12 mouse cellular contexts compared by ENCODE assay signal in the genomic region with DNA sequence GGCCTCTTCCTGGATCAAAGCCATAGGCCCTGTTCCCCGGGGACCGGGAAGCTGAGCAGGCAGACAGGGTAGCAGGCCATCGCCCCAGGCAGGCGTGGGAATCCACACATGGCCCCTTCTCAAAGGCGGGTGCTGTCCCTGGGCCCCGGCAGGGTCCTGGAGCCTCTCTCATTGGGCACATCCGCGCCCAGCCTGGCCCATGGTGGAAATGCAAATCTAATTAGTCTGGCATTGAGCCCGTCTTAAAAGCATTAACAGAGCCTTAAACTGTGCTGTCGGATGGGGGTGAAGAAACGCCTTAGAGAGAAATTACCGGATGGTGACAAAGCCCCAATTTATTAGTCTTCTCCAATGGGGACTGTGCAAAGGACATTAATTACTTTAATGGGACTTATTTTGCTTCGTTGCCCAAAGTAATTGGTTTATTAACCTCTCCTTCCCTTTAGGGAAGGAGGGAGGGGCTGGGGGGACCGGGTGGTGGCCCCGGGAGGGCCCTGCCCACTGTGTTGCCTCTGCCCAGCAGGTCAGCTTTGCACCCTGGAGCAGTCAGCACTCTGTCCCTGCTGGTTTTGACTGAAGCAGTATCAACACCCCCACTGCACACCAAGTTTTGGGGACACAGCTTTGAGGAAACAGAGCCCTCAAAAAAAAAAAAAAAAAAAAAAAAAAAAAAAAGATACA.
A peak's percentile ranks its signal among the peaks of the same experiment; 100 is the strongest.
DNase-seq lines count a peak whose midpoint lies in the region; ATAC-seq lines count a peak whose summit lies in the region.
"Had no signal": no experiment of that assay in that cellular context is flagged by ENCODE, and none has a peak within 500 bp of the region (broad histone marks: within the 10 kb centered on the region; RNA-seq: fewer than 3 reads in every experiment).

No protein-coding gene starts in this region.

- H3K4me1 ChIP-seq in hindbrain, embryonic 15.5 days (replicated peaks) = peaks cover 19% of the 10 kb centered on the region
- peaks cover 16% of the 10 kb centered on the region for H3K4me1 ChIP-seq in limb, embryonic 11.5 days (ENCODE audit: control insufficient read depth, insufficient read depth, low read length)

- H3K9me3 ChIP-seq in hindbrain, embryonic 15.5 days = peaks cover 4% of the 10 kb centered on the region; the same call in 1 of the 2 replicates
- H3K9me3 ChIP-seq in limb, embryonic 11.5 days (ENCODE audit: control insufficient read depth, low read length) = no peaks in the 10 kb centered on the region

- no peak overlapping the region for H3K27ac ChIP-seq in hindbrain, embryonic 15.5 days (replicated peaks)
- no peak overlapping the region for H3K27ac ChIP-seq in limb, embryonic 11.5 days (replicated peaks; ENCODE audit: low read depth, low read length)
- H3K27ac ChIP-seq: macrophage had no signal

- no peak overlapping the region for H3K4me3 ChIP-seq in hindbrain, embryonic 15.5 days
- H3K4me3 ChIP-seq in limb, embryonic 11.5 days (ENCODE audit: low read depth, low read length) = no peak overlapping the region

- no peaks in the 10 kb centered on the region for H3K36me3 ChIP-seq in hindbrain, embryonic 15.5 days
- no peaks in the 10 kb centered on the region for H3K36me3 ChIP-seq in limb, embryonic 11.5 days (ENCODE audit: control insufficient read depth, insufficient read depth, low read length)

- 32% methylated on average over 15 of the region's 15 CpGs for WGBS in hindbrain, embryonic 15.5 days
- 37% methylated on average over 15 of the region's 15 CpGs for WGBS in limb, embryonic 11.5 days

- H3K27me3 ChIP-seq in hindbrain, embryonic 15.5 days = no peaks in the 10 kb centered on the region
- H3K27me3 ChIP-seq in limb, embryonic 11.5 days (ENCODE audit: control insufficient read depth, insufficient read depth, low read length) = no peaks in the 10 kb centered on the region
- H3K27me3 ChIP-seq: Patski had no signal

- peak; percentile 7 for DNase-seq in adrenal gland, adult 8-10 months
- DNase-seq in adrenal gland, postnatal 4 days (ENCODE audit: low spot score in 2 of 2) = no peak
- DNase-seq in MN1 (ENCODE audit: low spot score) = peak; percentile 93
- peak; percentile 42 for DNase-seq in limb, embryonic 11.5 days (ENCODE audit: low spot score)
- no peak for DNase-seq in urinary bladder, postnatal 36 days (ENCODE audit: low spot score in 2 of 2)
- DNase-seq in liver = no peak
- no peak for DNase-seq in right cerebral cortex, postnatal 25 days
- DNase-seq: heart, postnatal 14 days; right cerebral cortex, postnatal 4 days had no signal

- no peak overlapping the region for H3K9ac ChIP-seq in hindbrain, embryonic 15.5 days
- no peak overlapping the region for H3K9ac ChIP-seq in limb, embryonic 11.5 days (ENCODE audit: low read length)

- peak; percentile 58; the same call in 1 of the 2 replicates for ATAC-seq in hindbrain, embryonic 15.5 days (ENCODE audit: low FRiP score, low read depth)
- peak; percentile 39; the same call in 1 of the 2 replicates for ATAC-seq in limb, embryonic 11.5 days (ENCODE audit: insufficient number of reproducible peaks, low FRiP score, low TSS enrichment, low read depth)
- ATAC-seq: Patski had no signal

- H3K4me2 ChIP-seq in hindbrain, embryonic 15.5 days = no peak overlapping the region
- no peak overlapping the region for H3K4me2 ChIP-seq in limb, embryonic 11.5 days (ENCODE audit: low read depth, severe bottlenecking)

Comparison
In these comparisons a context has a peak if more than half of its experiments do, and no peak if none do; other contexts are left out.
1. DNase-seq: peak in adrenal gland, adult 8-10 months (single experiment), MN1 (single experiment) and limb, embryonic 11.5 days (single experiment); none in adrenal gland, postnatal 4 days (0 of 2), urinary bladder, postnatal 36 days (0 of 2), liver (single experiment) and right cerebral cortex, postnatal 25 days (single experiment).